Mouse (Mus musculus) forebrain, embryonic 10.5 days (tissue): ENCODE measurements around the gene Strip1. TPM values are rescaled to one million over a fixed set of nuclear protein-coding genes. Genes with fewer than 3 reads are reported as not detected.

Source experiments
- DNase-seq: peaks from one replicate; pipeline ENCODE4 v3.0.0-alpha.2; 2017; ENCODE audit warnings: low spot score; ENCODE audit errors: extremely low spot score
- H3K27ac ChIP-seq: fragments of 300-500 bp; sonication (generic); 2 replicates; pipeline ENCODE4 v1.5.1; 2016; ENCODE audit warnings: mild to moderate bottlenecking
- H3K27me3 ChIP-seq: fragments of 300-500 bp; sonication (generic); 2 replicates; pipeline ENCODE4 v1.6.1; 2016; ENCODE audit warnings: mild to moderate bottlenecking; ENCODE audit not compliant: poor library complexity, severe bottlenecking
- H3K36me3 ChIP-seq: fragments of 300-500 bp; sonication (generic); replicated peaks from 2 replicates; pipeline ENCODE4 v1.6.1; 2016; ENCODE audit warnings: mild to moderate bottlenecking, moderate library complexity
- H3K4me1 ChIP-seq: fragments of 300-500 bp; sonication (generic); 2 replicates; pipeline ENCODE4 v1.6.1; 2016
- H3K4me3 ChIP-seq: fragments of 300-500 bp; sonication (generic); 2 replicates; pipeline ENCODE4 v1.5.1; 2016; ENCODE audit warnings: mild to moderate bottlenecking, moderate library complexity
- H3K9me3 ChIP-seq: fragments of 300-500 bp; sonication (generic); 2 replicates; pipeline ENCODE4 v1.6.1; 2016; ENCODE audit warnings: mild to moderate bottlenecking, moderate library complexity
- WGBS: fragments of 180-500 bp; shearing (Covaris S2); methylation state at CpG from one replicate; pipeline ENCODE4 v1.1.7; 2016; 5-methylcytosine and 5-hydroxymethylcytosine counted together
- polyA plus RNA-seq: library from polyadenylated mRNA; unstranded; fragments of >200 nt; fragmentation: Nextera tagmentation; extraction: Ambion mirVana; gene quantifications from 2 replicates; pipeline ENCODE4 v1.2.1, GENCODE M21; 2016

Strip1 gene
- polyA plus RNA-seq, result 69.0 and 70.5 TPM in 2 replicates

- under 1% methylated on average over 35 of the region's 35 CpGs for WGBS
- peak; percentile 96 for DNase-seq
- peak within 1 kb of the TSS; percentile 99 for H3K27ac ChIP-seq
- H3K4me1 ChIP-seq, result peaks cover 23% of the 10 kb centered on the region
- peak within 1 kb of the TSS; percentile 100 for H3K4me3 ChIP-seq
- peaks cover 35% of the 10 kb centered on the region for H3K36me3 ChIP-seq
- H3K9me3 ChIP-seq, result no peaks in the 10 kb centered on the region
- no peaks in the 10 kb centered on the region for H3K27me3 ChIP-seq
These were observed at the start of gene Strip1 for GRCm38 (mm10) chr3:107631523-107631958. TSS of gene Strip1 (minus strand) at chr3:107631694.

- no peak for DNase-seq
- WGBS, result 69% methylated on average over 7 of the region's 7 CpGs
- Histone ChIP-seq H3K4me3 (no peak overlapping the region), H3K27ac (no peak overlapping the region), H3K4me1 (peaks cover 5% of the 10 kb centered on the region; the same call in 1 of the 2 replicates), H3K27me3 (no peaks in the 10 kb centered on the region), H3K36me3 (peaks cover 25% of the 10 kb centered on the region), H3K9me3 (no peaks in the 10 kb centered on the region)
These were observed 49.5 kb upstream of the Strip1 start for GRCm38 (mm10) chr3:107680790-107681576.

DNA sequence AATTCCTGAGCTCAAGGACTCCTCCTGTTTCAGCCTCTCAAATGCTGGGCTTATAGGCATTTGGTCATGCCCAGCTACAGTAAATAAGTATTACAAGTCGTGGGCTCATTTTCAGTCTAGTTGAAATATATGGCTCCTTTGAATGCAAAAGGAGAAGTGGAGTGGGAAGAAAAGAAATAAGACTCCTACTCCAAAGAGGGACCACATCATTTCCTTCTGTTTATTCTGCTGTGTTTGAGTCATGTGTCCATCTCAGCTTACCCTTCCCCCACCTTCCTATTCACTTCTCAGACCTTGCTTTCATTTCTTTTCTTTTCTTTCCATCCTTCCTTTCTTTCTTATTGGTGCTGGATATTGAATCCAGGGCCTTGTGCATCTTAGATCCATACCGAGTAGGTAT lies 40.0 kb upstream of the Strip1 start:
- Histone ChIP-seq H3K36me3 (peaks cover 99% of the 10 kb centered on the region), H3K4me3 (no peak overlapping the region), H3K27ac (no peak overlapping the region), H3K4me1 (no peaks in the 10 kb centered on the region), H3K9me3 (no peaks in the 10 kb centered on the region), H3K27me3 (no peaks in the 10 kb centered on the region)
- WGBS, result 92% methylated on average over 2 of the region's 2 CpGs
- DNase-seq, result no peak

DNA sequence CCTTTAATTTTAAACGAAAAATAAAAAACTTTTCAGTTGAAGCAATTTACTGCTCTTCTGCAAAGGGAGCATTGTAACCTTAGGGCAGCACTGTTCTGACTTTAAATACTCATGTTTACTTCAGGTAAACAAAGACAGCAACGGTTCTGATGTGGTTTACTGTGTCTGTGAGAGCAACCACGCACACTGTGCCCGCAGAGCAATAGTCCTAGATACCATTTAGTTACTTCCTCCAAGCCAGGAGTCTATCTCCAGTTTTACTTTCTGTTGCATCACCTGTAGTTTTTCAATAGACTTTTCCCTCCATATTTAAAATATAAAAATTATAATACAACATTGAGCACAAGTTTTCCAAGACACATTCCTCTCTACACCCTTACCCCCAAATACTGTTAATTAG lies 39.0 kb upstream of the Strip1 start:
- Histone ChIP-seq H3K27ac (no peak overlapping the region), H3K4me3 (no peak overlapping the region), H3K4me1 (no peaks in the 10 kb centered on the region), H3K36me3 (peaks cover 99% of the 10 kb centered on the region), H3K9me3 (no peaks in the 10 kb centered on the region), H3K27me3 (no peaks in the 10 kb centered on the region)
- 92% methylated on average over 4 of the region's 4 CpGs for WGBS
- no peak for DNase-seq

DNA sequence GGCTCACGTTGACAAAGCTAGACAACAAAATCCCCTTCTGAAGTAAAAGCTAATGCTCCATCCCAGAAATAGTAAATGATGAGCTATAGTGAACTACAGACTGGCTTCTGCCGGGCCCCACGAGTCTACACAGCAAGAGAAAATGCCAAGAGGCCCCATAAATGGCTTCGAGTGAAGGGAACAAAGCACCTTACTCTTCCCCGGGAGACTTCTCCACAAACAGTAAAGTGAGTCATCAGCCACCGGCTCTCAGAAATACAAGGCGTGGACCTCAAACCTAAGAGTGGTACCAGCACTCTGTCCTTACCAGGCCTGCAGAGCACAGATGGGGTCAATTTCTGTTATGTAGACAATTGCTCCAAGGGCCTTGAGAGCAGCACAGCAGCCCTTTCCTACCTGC lies 37.3 kb upstream of the Strip1 start:
- no peak overlapping the region for H3K27ac ChIP-seq
- 91% methylated on average over 7 of the region's 7 CpGs for WGBS
- H3K9me3 ChIP-seq, result no peaks in the 10 kb centered on the region
- no peak for DNase-seq
- no peak overlapping the region for H3K4me3 ChIP-seq
- H3K36me3 ChIP-seq, result peaks cover 99% of the 10 kb centered on the region
- H3K27me3 ChIP-seq, result no peaks in the 10 kb centered on the region
- no peaks in the 10 kb centered on the region for H3K4me1 ChIP-seq

GRCm38 (mm10) chr3:107667426-107667825 lies 35.9 kb upstream of the Strip1 start:
- H3K36me3 ChIP-seq, result peaks cover 100% of the 10 kb centered on the region
- 91% methylated on average over 6 of the region's 6 CpGs for WGBS
- DNase-seq, result no peak
- H3K27me3 ChIP-seq, result no peaks in the 10 kb centered on the region
- H3K9me3 ChIP-seq, result no peaks in the 10 kb centered on the region
- no peak overlapping the region for H3K27ac ChIP-seq
- H3K4me1 ChIP-seq, result no peaks in the 10 kb centered on the region
- no peak overlapping the region for H3K4me3 ChIP-seq

- Histone ChIP-seq H3K9me3 (no peaks in the 10 kb centered on the region), H3K36me3 (peaks cover 99% of the 10 kb centered on the region), H3K4me3 (no peak overlapping the region), H3K27ac (no peak overlapping the region), H3K4me1 (no peaks in the 10 kb centered on the region), H3K27me3 (no peaks in the 10 kb centered on the region)
- WGBS, result 83% methylated on average over 1 of the region's 1 CpGs
- no peak for DNase-seq
These were observed 33.1 kb upstream of the Strip1 start for GRCm38 (mm10) chr3:107664641-107665040.

- H3K27ac ChIP-seq, result no peak overlapping the region
- WGBS, result 91% methylated on average over 1 of the region's 1 CpGs
- H3K27me3 ChIP-seq, result no peaks in the 10 kb centered on the region
- no peaks in the 10 kb centered on the region for H3K4me1 ChIP-seq
- no peak for DNase-seq
- no peaks in the 10 kb centered on the region for H3K9me3 ChIP-seq
- no peak overlapping the region for H3K4me3 ChIP-seq
- H3K36me3 ChIP-seq, result peaks cover 62% of the 10 kb centered on the region
These were observed 27.5 kb upstream of the Strip1 start for GRCm38 (mm10) chr3:107659000-107659399.

DNA sequence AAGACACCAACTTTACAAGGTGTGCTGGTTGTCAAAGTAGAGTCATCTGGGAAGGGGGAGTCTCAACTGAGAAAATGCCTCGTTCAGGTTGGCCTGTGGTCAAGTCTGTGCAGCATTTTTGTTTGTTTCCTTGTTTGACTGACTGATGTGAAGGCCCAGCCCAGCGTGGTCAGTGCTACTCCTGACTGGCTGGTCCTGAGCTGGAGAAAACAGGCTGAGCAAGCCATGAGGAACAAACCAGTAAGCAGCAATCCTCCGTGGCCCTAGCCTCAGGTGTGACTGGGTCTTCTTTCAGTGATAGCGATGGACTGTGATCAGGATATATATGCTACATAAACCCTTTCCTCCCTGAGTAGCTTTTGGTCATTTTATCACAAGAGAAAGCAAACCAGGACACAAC lies 25.4 kb upstream of the Strip1 start:
- peaks cover 41% of the 10 kb centered on the region for H3K36me3 ChIP-seq
- H3K27ac ChIP-seq, result no peak overlapping the region
- H3K4me3 ChIP-seq, result no peak overlapping the region
- DNase-seq, result no peak
- H3K27me3 ChIP-seq, result no peaks in the 10 kb centered on the region
- 84% methylated on average over 4 of the region's 4 CpGs for WGBS
- no peaks in the 10 kb centered on the region for H3K4me1 ChIP-seq
- H3K9me3 ChIP-seq, result no peaks in the 10 kb centered on the region

DNA sequence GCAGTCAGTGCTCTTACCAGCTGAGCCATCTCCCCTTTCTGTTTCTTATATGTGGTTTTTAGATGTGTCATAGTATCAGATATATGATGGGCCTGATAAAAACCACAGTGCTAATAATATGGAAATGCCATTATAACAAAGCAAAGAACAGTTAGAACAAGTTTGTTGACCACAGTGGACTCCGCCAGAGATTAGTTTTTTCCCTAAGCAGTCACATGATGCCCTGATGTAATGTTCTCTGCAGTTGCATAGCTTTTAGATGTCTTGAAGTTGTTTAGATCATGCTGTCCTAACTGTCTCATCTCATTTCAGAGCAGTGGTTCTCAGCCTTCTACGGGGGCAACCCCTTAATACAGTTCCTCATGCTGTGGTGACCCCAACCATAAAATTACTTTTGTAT lies 24.7 kb upstream of the Strip1 start:
- Histone ChIP-seq H3K4me3 (no peak overlapping the region), H3K9me3 (no peaks in the 10 kb centered on the region), H3K4me1 (no peaks in the 10 kb centered on the region), H3K27me3 (no peaks in the 10 kb centered on the region), H3K36me3 (peaks cover 34% of the 10 kb centered on the region), H3K27ac (no peak overlapping the region)
- no peak for DNase-seq
- WGBS, result 97% methylated on average over 2 of the region's 2 CpGs

DNA sequence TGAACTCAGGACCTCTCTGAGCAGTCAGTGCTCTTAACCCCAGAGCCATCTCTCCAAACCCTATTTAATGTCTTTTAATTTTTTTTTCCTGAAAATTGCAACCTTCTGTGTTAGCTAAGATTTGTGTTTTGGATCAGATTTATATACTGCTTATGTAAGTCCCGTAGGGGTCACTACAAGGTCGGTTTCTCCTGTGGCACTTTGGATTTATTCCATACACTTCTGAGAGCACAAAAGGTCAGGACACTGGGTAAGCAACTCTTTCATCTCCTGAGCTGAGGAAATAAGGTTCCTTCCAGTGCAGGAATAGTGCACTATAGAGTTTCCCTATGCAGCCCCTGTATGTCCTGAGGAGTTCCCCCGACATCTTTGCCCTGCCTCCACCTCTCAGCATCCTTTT lies 24.0 kb upstream of the Strip1 start:
- Histone ChIP-seq H3K27me3 (no peaks in the 10 kb centered on the region), H3K9me3 (no peaks in the 10 kb centered on the region), H3K36me3 (peaks cover 27% of the 10 kb centered on the region), H3K27ac (no peak overlapping the region), H3K4me1 (no peaks in the 10 kb centered on the region), H3K4me3 (no peak overlapping the region)
- WGBS, result 85% methylated on average over 3 of the region's 3 CpGs
- DNase-seq, result no peak

- no peaks in the 10 kb centered on the region for H3K27me3 ChIP-seq
- WGBS, result 86% methylated on average over 3 of the region's 3 CpGs
- no peak overlapping the region for H3K4me3 ChIP-seq
These were observed 23.4 kb upstream of the Strip1 start for GRCm38 (mm10) chr3:107654861-107655260.

GRCm38 (mm10) chr3:107652968-107653367 lies 21.5 kb upstream of the Strip1 start:
- Histone ChIP-seq H3K27me3 (no peaks in the 10 kb centered on the region), H3K4me3 (no peak overlapping the region), H3K9me3 (no peaks in the 10 kb centered on the region), H3K36me3 (peaks cover 5% of the 10 kb centered on the region; the same call in 1 of the 2 replicates), H3K4me1 (peaks cover 2% of the 10 kb centered on the region), H3K27ac (no peak overlapping the region)
- DNase-seq, result no peak
- WGBS, result 95% methylated on average over 3 of the region's 3 CpGs

More at GRCm38 (mm10) chr3:107654861-107655260, 23.4 kb upstream of the Strip1 start:
- DNase-seq, result no peak
- H3K27ac ChIP-seq, result no peak overlapping the region
- no peaks in the 10 kb centered on the region for H3K9me3 ChIP-seq
- H3K36me3 ChIP-seq, result peaks cover 21% of the 10 kb centered on the region
- H3K4me1 ChIP-seq, result no peaks in the 10 kb centered on the region
